Mouse (Mus musculus): ENCODE data around the gene Myl6.
A peak's percentile ranks its signal among the peaks of the same experiment; 100 is the strongest.
"Not testable (repeated sequence)": the region's sequence is repeated elsewhere in the genome, so short reads cannot be mapped to it uniquely, and the experiment has no call there.

The Myl6 gene

DNA sequence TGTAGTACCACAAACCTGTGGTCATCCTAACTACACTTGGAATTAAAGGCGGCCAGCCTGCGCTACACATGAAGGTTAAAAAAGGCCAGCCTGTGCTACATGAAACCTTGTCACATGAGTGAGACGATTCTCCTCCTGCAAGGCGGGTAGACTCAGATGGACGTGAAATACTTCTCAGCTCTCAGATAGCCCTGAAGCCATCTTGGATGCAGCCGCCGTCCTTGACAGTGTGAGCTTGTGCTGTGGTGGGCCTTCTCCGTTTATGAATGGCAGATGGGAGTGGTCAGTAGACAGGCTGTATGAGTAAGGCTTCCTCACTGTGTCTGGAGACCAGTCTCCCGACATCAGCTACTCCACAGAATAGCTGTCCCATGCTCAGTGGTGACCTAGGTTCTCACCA is 15.3 kb upstream of the Myl6 start:
- DNase-seq: no peak

DNA sequence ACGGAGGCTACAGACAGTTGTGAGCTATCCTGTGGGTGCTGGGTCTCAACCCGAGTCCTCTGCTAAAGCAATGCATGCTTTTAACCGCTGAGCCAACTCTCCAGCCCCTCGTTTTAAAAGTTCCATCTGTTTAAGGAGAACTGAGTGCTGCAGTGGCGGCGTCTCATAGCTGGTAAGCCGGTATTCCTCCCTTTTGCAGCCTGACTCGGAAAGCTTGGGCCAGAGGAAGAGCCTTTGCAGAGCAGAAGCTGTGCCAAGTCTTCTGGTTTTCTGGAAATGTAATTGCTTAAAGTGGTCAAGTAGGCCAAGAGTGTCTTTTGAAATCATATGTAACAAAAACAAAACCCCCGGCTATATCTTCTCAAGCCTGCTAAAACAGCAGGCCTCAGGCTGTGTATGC is 14.3 kb upstream of the Myl6 start:
- no peak for DNase-seq

DNA sequence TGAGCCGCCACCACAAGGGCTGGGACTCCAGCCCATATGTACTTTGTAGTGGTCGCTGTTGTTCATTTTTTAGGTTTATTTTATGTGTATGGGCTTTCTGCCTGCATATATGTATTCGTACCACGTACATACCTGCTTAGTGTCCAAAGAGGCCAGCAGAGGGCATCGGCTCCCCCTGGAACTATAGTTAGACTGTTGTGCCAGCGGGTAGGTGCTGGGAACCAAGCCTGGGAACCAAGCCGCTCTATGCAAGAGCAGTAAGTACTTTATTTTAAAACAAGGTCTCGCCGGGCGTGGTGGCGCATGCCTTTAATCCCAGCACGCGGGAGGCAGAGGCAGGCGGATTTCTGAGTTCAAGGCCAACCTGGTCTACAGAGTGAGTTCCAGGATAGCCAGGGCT is 12.0 kb upstream of the Myl6 start:
- no peak for DNase-seq

DNA sequence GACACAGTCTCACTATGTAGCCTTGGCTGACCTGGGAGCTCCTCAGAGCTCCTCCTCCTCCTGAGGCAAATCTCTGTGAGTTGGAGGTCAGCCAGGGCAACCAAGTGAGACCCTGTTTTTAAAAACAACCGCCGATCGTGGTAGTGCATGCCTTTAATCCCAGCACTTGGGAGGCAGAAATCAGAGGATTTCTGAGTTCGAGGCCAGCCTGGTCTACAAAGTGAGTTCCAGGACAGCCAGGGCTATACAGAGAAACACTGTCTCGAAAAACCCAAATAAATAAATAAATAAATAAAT is 11.4 kb upstream of the Myl6 start:
- DNase-seq: not testable (repeated sequence)

DNA sequence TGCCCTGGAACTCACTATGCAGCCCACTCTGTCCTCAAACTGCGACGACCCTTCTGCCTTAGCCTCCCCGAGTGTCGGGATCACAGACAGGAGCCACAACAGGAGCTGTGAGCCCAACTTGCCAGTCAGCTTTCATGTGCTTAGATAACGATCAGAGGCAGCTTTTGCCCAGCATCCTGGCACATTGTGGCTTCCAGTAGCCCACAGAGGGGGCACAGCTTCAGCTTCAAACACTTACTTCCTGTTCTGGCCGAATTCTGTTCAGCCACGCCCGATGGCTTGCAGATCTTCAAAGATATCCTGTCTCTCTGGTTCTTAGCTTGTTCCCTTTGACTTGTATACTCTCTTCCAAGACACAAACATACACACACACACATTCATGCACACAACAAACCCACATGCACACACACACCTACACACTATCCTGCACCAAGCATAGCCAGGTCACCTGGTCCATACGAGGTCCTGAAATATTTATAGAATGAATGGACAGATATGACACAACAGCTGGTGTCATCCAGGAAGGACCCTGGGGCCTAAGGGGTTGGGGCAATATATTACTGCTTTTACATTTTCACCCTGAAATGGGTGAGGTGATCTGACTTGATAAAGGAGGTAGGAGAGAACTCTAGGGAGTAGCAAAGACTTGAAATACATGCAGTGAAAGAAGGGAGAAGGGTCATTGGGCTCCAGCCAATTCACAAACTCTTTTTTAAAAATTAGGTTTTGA is 10.9 kb upstream of the Myl6 start:
- DNase-seq: no peak

DNA sequence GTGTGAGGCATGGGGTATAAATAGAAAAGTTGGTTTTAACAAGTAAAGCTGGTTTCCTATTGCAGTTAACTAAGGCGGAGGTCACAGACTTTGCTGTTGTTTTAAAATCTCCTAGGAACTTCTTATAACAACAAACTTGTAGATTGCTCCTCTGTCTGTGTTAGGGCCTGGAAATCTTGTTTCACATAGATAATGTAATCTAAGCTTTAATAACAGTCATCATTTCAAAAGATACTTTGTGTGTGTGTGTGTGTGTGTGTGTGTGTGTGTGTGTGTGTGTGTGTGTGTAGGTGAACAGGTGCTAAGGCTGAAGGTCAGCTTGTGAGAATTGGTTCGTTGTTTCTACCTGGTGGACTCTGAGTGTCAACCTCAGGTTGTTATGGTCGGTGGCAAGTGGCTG is 10.1 kb upstream of the Myl6 start:
- no peak for DNase-seq

DNA sequence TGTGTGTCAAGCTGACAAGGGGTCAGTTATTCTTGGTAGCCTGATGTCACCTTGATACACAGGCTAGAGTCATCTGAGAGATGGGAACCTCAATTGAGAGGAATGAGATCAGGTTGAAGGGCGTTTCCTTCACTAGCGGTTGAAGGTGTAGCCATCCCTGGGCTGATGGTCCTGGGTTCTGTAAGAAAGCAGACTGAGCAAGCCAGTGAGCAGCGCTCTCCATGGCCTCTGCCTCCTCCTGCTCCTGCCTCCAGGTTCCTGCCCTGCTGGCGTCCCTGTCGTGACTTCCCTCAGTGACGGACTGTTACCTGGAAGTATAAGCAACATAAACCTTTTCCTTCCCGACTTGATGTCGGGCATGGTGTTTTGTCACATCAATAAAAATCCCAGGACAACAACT is 9.6 kb upstream of the Myl6 start:
- no peak for DNase-seq

DNA sequence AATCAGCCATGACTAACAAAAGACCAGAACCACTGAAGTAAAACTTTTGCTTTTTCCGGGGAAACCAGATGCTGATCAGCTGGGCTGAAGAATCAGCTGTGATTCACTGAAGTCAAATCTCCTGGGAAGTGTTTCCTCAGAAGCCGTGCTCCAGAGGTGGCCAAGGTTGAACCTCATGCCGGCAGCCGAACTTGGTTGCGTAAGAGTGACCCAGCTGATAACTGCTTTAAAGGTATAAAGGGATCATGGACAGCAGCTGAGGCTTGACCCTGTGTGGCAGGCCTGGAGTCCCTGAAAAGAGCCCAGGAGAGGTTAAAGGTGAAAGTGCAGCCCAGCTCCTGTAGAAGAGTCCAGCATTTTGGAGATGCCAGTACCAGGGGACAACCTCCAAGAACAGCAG is 8.4 kb upstream of the Myl6 start:
- DNase-seq: no peak

DNA sequence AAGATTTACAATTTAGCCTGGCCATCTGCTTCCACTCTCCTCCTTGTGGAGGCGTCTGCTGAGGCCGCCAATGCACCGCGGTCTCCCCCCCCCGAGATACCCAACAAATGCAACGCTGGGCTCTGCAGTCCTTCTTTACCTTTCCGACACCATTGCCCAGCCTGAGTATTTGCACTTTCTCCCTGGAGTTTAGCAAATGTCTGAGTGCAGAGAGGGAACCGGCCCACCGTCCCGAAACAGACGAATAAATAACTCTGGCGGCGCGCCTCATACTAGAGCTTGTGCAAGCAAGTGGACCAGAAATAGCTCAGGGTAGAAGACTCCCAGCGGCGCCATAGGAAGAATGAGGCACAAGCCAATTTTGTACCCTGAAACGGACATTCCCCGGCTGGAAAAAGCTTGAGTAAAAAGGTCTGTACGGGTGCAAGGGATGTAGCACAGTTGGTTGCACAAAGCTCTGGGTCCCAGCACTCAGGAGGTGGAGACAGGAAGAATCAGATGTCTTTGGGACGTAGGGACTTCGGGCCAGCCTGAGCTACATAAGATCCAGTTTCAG is 5.2 kb upstream of the Myl6 start:
- DNase-seq: peak; percentile 62 to 75

DNA sequence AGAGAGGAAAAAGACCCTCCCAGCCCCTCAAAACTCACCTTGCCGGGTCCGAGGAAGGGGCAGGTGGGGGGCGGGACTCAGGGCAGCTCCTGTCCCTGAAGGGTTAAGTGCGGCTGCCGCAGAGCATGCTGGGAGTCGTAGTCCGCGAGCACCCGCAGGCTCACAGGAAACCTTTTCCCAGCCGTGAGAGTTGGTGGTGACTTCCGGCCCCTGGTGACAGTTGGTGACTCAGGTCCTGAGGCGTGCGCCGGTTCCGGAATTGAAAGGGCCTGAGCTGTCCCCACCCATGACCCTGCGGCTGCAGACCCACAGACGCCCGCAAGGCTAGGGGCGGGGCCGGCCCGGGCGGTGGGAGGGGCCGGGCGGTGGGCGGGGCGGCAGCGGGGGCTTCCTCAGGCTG is 4.6 kb upstream of the Myl6 start, which contains the start of gene Myl6b:
Gene Myl6b (minus strand): TSS at position 96 of the 400 bp plus-strand sequence.
- peak; percentile 96 to 97 for DNase-seq

DNA sequence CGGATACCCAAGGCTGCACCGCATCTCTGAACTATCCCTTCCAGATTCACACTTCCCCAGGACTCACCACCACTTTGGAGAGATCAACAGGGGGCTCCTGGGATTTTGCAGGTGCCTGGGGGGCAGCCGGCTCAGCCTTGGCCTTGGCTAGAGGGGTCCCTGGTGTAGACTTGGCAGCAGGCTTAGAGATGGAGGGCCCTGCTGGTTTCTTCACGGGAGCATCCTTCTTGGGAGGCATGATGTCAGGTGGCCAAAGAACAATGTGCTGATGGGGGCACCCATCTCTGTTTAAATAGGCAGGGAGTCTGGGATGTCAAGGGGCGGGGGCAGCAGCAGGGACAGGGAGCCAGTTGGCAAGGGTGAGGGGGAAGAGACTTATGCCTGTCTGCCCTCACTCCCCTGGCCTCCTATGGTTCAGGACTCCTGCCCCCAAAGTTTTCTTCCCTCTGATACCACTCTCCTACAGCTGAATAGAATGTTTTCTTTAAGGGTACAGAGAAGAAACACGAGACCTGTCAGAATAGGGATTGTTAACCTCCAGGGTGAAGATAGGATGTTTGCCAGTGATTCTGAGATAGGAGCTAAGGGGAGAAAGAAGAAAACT is 3.3 kb upstream of the Myl6 start:
- no peak for DNase-seq

DNA sequence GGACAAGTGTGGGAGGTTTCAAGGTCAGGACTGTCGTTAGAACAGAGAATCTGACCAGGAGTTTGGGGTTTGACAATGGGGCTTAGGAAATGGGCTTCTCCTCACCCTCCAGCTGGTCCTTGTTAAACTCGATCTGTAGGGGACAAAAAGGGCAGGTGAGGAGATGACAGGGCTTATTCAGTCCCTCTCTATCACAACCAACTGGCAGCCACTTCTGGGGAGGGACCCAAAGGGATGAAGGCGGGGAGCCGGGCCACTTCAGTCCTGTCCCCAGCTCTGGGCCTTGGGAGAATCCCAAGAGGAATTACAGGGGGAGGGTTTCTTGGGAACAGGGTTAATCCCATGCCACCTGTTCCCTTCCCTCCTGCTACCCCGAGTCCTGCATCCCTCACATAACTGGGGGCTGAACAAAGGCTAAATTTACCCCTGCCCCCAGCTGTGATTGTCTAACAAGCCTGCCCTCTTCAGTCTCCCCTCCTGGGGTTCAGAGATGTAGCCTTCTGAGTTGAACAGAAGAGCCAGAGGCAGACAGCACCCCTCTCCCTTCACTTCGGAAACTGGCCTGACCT is 2.6 kb upstream of the Myl6 start:
- no peak for DNase-seq

DNA sequence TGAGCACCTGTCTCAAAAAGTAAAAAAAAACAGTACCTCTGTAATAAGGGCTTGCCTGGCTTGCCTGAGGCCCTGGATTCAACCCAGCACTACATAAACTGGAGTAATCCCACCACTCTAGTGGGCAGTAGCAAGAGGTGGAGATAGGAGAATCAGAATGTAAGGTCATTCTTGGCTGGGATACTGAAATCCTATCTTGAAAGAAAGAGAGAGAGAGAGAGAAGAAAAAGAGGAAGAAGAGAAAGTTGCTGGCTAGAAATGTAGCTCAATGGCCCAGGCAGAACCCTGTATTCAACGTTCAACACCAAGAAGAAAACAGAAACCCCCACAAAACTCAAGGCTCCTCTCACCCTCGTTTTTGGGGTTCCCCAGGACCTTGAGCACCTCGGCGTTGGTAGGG is 2.0 kb upstream of the Myl6 start:
- DNase-seq: no peak

DNA sequence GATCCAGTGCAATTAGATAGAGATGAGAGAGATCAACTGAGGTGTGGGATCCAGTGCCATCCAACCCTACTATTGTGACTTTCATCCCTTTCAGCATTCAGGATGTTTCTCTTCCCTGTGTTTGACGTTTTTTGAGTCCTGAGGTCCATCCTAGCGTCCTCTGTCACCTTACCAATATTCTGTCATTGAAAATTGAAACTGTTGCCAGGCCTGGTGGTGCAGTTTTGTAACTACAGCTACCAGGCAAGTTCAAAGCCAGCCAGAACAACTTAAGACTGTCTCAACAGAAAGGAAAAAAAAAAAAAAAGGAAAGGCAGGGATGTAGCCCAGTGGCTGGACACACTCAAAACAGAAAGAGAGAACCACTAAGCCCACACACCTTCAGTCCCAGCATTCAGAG is 1.3 kb upstream of the Myl6 start:
- DNase-seq: no peak

DNA sequence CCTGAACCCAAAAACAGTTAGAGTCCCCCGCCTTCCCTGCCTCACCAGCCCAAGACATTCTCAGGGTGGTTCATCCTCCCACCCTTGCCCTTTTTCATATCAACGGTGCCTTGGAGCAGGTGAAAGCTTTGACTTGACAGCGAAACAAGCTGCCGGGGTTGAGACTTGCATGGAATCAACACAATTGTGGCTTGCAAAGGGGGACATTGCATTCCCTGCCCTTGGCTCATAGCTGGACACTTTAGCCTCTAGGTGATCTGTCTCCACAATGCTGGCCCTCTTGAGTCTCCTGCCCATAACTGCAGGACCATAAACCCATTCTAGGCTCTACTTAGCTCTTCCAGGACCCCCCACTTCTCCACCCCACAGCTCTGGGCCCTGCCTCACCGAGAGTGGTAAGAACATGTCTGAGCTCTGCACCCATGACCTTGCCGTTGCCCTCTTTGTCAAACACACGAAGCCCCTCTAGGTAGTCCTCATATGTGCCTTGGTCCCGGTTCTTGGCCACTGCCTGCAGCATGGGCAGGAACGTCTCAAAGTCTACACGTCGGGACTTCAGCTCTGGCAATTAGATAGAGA is 811 bp upstream of the Myl6 start:
- no peak for DNase-seq

DNA sequence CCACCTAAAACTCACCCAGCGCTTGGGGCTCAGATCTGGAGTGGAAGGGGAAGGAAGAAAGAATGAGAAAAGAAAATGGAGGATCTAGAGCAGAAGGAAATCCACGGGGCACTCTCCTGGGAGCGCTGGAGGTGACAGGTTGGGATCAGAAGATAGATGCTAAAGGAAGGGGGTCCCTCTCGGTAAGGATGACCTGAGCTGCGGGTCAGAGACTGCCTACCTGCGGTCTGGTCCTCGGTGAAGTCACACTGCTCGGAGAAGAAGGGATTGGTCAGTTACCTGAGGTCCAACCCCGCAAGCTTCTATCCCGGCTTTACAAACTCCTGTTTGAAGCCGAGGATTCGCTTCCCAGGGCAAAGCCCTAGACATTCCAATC is 638 bp downstream of the Myl6 start:
- no peak for DNase-seq

DNA sequence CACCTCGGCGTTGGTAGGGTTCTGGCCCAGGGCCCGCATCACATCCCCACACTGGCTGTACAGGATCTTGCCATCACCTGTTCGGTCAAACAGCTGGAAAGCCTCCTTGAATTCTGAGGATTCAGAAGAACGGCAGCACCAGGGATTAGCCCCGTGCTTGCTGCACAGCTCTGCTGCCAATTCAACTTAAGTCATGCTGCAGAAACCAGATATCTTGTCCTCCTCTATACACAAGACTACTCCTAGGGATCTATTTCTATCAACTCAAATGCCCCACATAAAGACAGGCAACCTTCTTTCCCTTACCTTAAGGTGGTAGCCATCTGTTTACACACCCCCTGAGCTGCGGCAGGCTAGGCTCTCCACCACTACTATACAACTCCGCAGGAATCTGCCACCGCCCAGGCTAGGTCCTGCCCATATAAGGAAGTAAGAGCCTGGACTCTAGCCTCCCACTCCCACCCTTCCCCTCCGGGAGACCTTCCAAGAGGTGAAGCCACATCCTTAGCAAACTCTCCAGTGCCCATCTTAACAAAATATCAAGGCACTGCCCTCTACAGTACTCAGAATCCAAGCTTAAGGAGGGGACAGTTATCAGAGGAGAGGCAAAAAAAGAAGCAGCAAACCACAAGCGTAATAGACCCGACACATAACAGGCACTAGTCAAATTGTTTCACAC is 1.2 kb downstream of the Myl6 start:
- peak; percentile 50 to 55 for DNase-seq

DNA sequence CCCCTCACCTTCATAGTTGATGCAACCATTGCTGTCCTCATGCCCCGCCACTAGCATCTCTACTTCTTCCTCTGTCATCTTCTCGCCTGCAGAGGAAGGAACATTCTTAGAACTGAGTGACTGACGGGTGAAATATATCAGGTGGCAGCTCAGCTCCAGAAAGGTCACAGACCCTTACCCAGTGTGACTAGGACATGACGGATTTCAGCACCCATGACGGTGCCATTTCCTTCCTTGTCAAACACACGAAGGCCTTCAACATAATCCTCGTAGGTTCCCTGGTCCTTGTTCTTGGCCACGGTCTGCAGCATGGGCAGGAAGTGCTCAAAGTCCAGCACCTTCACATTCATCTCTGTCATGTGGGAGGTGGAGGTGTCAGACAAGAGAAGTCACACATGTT is 1.9 kb downstream of the Myl6 start:
- DNase-seq: not testable (repeated sequence)

DNA sequence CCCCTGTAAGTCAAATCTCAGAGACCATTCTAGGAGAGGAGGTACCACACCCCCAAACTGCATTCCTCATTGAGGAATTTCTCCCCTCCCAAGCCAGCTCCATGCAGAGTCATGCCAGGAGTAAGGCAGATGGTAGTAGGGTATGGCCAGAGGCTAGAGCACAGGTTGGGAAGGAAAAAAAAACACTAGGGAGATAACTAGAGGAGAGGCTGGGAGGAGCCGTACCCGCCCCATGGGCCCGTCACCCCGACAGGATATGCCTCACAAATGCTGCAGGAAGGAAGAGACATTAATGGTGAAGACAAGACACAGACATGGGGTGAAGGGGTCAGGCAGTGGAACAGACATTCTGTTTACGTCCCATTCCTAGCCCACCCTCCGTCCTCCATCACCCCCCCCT is 2.5 kb downstream of the Myl6 start:
- DNase-seq: peak; percentile 35 to 38

DNA sequence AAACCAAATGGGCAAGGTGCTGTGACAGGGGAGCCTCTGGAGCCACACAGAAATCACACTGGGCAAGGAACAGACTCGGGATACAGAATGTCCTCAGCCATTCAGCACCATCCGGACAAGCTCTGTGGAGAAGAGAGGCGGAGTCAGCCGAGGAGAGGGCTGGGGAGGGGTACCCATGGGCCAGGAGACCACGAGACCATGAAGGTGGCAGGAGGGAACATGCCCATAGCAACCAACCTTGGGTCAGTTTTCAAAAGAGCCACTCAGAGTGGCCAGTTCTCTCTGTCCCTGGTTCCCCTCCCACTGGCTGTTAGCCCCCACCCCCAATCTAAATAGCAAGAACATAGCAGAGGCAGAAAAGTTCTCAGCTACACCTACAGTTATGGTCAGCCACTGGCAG is 3.0 kb downstream of the Myl6 start:
- DNase-seq: no peak

DNA sequence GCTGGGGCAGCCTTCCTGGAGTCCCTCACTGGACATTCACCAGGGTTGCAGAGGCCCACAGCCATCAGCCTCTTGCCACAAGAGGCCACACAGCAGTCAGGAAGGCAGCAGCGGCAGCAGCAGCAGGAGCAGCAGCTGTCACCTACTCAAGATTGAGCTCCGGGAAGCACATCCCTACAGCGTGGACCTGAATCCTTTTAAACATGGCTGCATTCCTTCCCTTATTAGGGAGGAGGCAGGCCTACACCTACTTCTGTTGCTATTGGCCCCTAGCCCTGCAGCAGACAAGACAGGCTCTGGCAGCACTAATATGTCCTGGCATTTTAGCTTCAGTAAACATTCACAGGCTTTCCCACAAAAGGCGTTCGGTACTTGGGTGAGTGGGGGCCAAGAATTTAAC is 3.7 kb downstream of the Myl6 start:
- DNase-seq: peak in 1 of 2 experiments; percentile 26

DNA sequence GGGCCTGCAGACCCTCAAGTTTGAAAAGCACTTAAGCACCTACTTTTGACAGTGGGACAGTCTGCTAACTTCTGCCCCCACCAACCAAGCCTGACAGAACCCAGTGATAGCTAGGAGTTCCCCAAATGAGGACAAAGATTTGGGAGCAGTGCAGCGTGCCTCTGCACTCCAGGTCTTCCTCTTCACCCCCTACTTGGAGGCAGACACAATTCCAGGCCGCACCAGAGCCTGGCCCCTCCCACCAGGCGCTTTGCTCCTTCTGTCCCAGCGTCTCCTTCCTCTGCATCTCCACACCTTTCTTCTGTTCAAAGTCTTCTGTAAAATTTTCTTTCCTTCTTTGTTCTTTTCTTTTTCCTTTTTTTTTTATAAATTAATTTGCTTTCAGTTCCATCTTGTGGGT is 4.2 kb downstream of the Myl6 start:
- DNase-seq: no peak

DNA sequence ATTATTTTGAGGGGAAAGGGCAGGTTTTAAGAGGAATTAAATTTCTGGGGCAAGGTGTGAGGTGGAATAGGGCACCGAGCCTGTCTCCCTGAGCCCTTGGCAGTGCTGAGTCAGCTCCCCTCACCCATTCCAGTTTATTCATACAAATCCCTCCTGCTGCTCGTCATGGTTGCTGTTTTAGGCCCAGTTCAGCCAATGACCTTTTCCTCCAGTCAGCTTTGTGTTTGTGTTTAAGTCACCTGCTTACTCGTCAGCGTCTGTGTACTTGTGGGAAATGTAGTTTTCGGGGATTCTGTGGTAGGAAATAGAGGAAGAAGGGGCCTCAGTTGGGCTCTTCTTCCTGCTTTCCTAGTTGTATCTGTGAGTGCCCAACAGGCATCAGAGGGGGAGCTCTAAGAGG is 4.6 kb downstream of the Myl6 start:
- DNase-seq: no peak

DNA sequence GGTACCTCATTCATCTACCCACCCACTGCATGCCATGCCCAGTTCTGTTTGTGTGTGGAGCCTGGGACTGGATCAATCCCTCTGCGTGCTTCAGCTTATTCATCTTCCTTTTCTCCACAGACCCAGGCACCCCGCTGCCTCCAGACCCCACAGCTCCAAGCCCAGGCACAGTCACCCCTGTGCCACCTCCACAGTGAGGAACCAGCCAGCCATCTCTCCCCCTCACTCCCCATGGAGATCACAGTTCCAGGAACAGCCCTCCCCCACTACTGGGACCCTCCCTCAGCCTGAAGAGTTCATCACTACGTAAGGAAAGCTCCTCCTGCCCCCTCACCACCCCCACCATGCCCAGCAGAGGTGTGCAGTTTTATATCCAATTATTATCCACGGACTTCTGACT is 5.2 kb downstream of the Myl6 start:
- no peak for DNase-seq
